Mouse (Mus musculus) forebrain, postnatal 0 days (tissue): Measurements from ENCODE around the gene Hpse2. TPM values are rescaled to one million over a fixed set of nuclear protein-coding genes. Genes with fewer than 3 reads are reported as not detected.
A peak's percentile ranks its signal among the peaks of the same experiment; 100 is the strongest.

Experiments used
- ATAC-seq: fragments of 200-750 bp; cut with Nextera tagmentation; 2 replicates; pipeline ENCODE4 v1.8.0; 2017; ENCODE audit warnings: mild to moderate bottlenecking, moderate library complexity
- DNase-seq: peaks from one replicate; pipeline ENCODE4 v3.0.0-alpha.2; 2015
- H3K27ac ChIP-seq: fragments of 300-500 bp; sonication (generic); 2 replicates; pipeline ENCODE4 v1.5.1; 2014; ENCODE audit warnings: low read depth, mild to moderate bottlenecking, antibody characterized with exemption, low read length, moderate library complexity, mixed read lengths
- H3K27me3 ChIP-seq: fragments of 300-500 bp; sonication (generic); 2 replicates; pipeline ENCODE4 v1.6.1; 2014; ENCODE audit warnings: mild to moderate bottlenecking, low read length, mixed read lengths; ENCODE audit not compliant: insufficient read depth
- H3K36me3 ChIP-seq: fragments of 300-500 bp; sonication (generic); 2 replicates; pipeline ENCODE4 v1.6.1; 2014; ENCODE audit warnings: mild to moderate bottlenecking, moderate library complexity; ENCODE audit not compliant: insufficient read depth
- H3K4me1 ChIP-seq: fragments of 300-500 bp; sonication (generic); 2 replicates; pipeline ENCODE4 v1.6.1; 2014; ENCODE audit warnings: antibody characterized with exemption; ENCODE audit not compliant: insufficient read depth
- H3K4me2 ChIP-seq: fragments of 300-500 bp; sonication (generic); 2 replicates; pipeline ENCODE4 v1.6.1; 2014; ENCODE audit warnings: low read depth, mild to moderate bottlenecking, moderate library complexity
- H3K4me3 ChIP-seq: fragments of 300-500 bp; sonication (generic); 2 replicates; pipeline ENCODE4 v1.5.1; 2014; ENCODE audit warnings: low read depth, low read length, mixed read lengths
- H3K9ac ChIP-seq: fragments of 300-500 bp; sonication (generic); 2 replicates; pipeline ENCODE4 v1.6.1; 2014; ENCODE audit warnings: mild to moderate bottlenecking
- H3K9me3 ChIP-seq: fragments of 300-500 bp; sonication (generic); 2 replicates; pipeline ENCODE4 v1.6.1; 2016; ENCODE audit warnings: low read length
- CTCF ChIP-seq: sonication (generic); IDR thresholded peaks from 2 replicates; pipeline ENCODE4 v1.5.1; 2016; ENCODE audit warnings: antibody characterized with exemption, control low read depth, low read depth
- WGBS: fragments of 180-500 bp; shearing (Covaris S2); extraction: QIAGEN DNeasy Blood & Tissue Kit; methylation state at CpG from one replicate; pipeline ENCODE4 v1.1.7; 2014; 5-methylcytosine and 5-hydroxymethylcytosine counted together
- polyA plus RNA-seq: library from polyadenylated mRNA; unstranded; fragments of >200 nt; fragmentation: Nextera tagmentation; extraction: Ambion mirVana; gene quantifications from 2 replicates; pipeline ENCODE4 v1.2.1, GENCODE M21; 2015
- total RNA-seq: library from RNA; depleted of rRNA; stranded (reverse); fragments of >200 nt; gene quantifications from 2 replicates; pipeline ENCODE4 v1.2.3, GENCODE M21; 2014

Hpse2 gene
- total and polyA plus RNA-seq, 2 experiments from 2014 or later, result 0.34 to 0.57 TPM

DNA sequence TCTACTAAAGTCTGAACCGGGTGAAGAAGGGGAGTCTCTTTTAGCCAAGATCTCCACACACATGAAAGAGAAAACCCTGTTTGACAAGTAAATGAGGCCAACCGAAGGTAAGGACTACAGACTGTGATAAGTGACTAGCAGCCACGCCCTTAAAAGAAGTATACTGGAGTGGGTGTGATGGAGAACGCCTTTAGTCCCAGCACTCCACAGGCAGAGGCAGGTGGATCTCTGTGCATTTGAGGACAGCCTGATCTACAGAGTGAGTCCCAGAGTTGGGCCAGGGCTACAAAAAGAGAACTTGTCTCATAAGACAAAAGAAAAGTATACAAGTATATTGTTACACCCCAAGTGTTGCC lies 642.3 kb downstream of the Hpse2 start:
- 69% methylated on average over 4 of the region's 4 CpGs for WGBS
- no peak overlapping the region for H3K4me3 ChIP-seq
- no peak overlapping the region for H3K27ac ChIP-seq

DNA sequence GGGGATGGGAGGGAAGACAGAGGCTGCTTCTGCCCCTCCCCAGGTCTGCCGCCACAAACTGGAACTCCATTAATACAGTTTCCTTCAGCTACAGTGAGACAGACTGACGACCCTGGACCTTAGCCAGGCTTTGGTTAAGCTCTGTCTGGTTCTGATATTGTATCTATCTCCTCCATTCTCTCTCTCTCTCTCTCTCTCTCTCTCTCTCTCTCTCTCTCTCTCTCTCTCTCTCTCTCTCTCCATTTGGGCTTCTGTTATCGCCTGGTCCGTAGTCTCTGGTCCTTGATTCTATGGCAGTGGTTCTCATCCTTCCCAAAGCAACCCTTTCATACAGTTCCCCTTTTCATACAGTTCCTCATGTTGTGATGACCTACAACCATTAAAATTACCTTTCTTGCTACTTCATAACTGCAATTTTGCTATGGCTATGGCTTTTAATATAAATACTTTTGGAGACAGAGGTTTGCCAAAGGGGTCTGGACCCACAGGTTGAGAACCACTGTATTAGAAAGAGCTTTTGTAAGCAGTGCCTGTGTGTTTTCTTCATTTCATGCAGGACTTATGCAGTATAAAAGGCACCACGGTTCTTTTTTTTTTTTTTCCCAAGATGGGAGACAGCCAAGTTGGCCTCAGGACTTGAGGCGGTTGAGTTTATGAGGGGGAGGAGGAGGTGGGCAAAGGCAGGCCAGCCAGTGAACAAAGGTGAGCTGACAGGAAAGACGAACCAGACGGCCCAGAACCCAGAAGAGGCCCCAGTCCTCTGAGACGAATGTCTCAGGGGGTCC lies 642.9 kb downstream of the Hpse2 start:
- Histone ChIP-seq H3K4me3 (no peak overlapping the region), H3K9me3 (no peaks in the 10 kb centered on the region), H3K4me1 (peaks cover 6% of the 10 kb centered on the region), H3K4me2 (no peak overlapping the region), H3K27me3 (no peaks in the 10 kb centered on the region), H3K36me3 (no peaks in the 10 kb centered on the region), H3K9ac (no peak overlapping the region), H3K27ac (no peak overlapping the region)
- DNase-seq (no peak), ATAC-seq (no peak)
- 42% methylated on average over 9 of the region's 9 CpGs for WGBS
- TF ChIP-seq CTCF, result no peak

More for the DNA sequence above, 642.3 kb downstream of the Hpse2 start:
- Histone ChIP-seq H3K9me3 (no peaks in the 10 kb centered on the region), H3K4me2 (no peak overlapping the region), H3K36me3 (no peaks in the 10 kb centered on the region), H3K4me1 (peaks cover 6% of the 10 kb centered on the region), H3K9ac (no peak overlapping the region), H3K27me3 (no peaks in the 10 kb centered on the region)
- ATAC-seq (no peak), DNase-seq (no peak)
- TF ChIP-seq CTCF, result no peak

DNA sequence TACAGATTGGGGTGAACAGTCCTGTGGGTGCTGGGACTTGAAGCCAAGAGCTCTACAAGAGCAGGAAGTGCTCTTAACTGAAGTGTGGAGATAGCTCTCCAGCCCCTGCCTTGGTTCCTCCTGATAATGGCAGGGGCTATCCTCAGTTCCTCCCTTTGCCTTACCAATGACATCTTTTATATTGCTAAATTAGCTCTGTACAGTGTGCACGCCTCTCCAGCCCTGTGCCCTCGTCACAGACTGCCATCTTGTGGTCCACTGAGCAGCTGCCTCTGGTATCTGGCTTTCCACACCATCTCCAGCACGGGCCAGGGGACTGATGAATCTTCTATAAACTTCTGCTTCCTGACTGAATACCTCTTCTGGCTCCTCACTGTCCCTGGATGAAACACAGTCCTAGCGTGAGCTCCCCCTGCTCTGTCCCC lies 644.0 kb downstream of the Hpse2 start:
- ATAC-seq, result peak; percentile 91
- TF ChIP-seq CTCF, result peak; percentile 87
- Histone ChIP-seq H3K36me3 (no peaks in the 10 kb centered on the region), H3K27ac (no peak overlapping the region), H3K9ac (no peak overlapping the region), H3K4me2 (no peak overlapping the region), H3K4me3 (no peak overlapping the region), H3K27me3 (no peaks in the 10 kb centered on the region), H3K4me1 (peaks cover 6% of the 10 kb centered on the region), H3K9me3 (no peaks in the 10 kb centered on the region)
- peak; percentile 78 for DNase-seq
- WGBS, result 24% methylated on average over 4 of the region's 4 CpGs

DNA sequence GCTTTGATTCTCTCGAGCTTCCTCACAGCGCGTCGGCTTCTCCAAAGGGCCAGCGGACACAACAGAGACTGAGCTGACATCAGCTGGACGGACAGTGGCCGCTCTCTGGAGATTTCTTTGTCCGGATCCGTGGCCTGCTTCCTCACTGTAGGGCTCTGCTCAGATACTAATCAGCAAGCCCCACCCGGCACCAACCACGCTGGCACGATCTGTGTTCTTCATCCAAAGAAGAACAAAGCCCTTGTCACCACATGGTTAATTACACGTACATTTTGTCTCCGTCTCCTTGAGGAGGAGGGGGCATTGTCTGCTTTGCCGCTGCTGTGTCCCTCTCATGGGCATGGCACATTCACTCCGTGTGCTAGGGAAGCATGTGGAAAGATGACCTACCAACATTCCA lies 644.9 kb downstream of the Hpse2 start:
- H3K36me3 ChIP-seq, result no peaks in the 10 kb centered on the region
- H3K9me3 ChIP-seq, result no peaks in the 10 kb centered on the region
- no peak for TF ChIP-seq CTCF
- H3K9ac ChIP-seq, result no peak overlapping the region
- no peak overlapping the region for H3K4me2 ChIP-seq
- ATAC-seq (no peak), DNase-seq (no peak)
- no peaks in the 10 kb centered on the region for H3K27me3 ChIP-seq
- H3K27ac ChIP-seq, result no peak overlapping the region
- H3K4me3 ChIP-seq, result no peak overlapping the region
- H3K4me1 ChIP-seq, result peaks cover 6% of the 10 kb centered on the region
- WGBS, result 45% methylated on average over 16 of the region's 16 CpGs

DNA sequence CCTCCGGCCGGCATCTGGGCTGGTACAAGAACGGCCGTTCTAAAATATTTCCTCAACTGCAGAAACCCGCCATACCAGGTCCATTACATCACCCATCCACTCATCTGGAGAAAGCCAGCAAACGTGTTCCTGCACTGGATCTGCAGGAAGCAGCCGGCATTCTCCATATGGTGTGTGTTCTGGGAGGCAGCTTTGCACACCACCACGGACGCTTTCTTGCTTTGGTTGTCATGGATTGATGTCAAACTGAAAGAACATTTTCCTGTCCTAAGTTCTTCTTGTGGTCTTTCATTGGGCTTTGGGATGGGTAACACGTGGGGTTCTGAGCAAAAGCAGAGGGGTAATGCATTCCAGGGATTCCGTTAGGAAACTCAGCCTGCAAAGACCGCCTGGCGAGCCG lies 646.3 kb downstream of the Hpse2 start:
- Histone ChIP-seq H3K27me3 (no peaks in the 10 kb centered on the region), H3K9ac (no peak overlapping the region; the same call in 1 of the 2 replicates), H3K4me2 (no peak overlapping the region), H3K27ac (no peak overlapping the region), H3K4me1 (peaks cover 6% of the 10 kb centered on the region), H3K4me3 (no peak overlapping the region), H3K9me3 (no peaks in the 10 kb centered on the region), H3K36me3 (no peaks in the 10 kb centered on the region)
- WGBS, result 76% methylated on average over 14 of the region's 14 CpGs
- no peak for TF ChIP-seq CTCF
- DNase-seq, result no peak
- ATAC-seq, result peak; percentile 40; the same call in 1 of the 2 replicates

DNA sequence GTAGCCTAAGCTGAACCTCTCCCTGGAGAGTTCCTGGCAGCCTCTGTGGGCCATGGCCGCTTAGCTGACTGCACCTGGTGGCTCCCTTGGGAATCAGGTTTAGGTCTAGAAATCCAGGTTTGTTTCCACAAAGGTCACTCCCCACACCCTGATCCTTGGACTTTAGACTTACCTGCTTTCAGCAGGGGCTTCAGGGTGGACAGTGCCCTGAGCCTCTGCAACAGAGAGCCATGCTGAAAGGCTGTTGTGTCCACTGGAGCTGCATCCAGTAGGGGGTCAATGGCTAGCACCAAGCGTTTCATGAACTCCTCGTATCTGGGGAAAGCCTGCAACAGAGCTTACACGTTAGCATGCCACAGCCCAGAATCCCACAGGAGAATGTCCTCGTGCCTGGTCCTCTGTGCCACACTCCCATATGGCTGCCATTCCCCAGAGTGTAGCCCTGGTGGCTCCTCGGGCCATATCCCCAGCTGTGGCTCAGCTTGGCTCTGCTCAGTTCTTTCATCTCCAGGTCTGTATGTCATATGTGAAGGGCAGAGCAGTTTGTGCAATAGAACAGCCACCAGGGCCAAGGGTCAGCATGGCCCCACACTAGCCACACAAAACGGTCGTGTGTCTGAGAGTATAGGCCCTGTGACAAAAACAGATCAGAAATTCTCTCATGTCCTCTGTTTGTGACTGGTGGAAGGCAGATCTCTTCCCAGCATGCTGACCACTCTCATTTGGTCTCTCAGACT lies 647.8 kb downstream of the Hpse2 start:
- TF ChIP-seq CTCF, result no peak
- peaks cover 6% of the 10 kb centered on the region for H3K4me1 ChIP-seq
- DNase-seq, result no peak
- no peak overlapping the region for H3K4me3 ChIP-seq
- H3K9me3 ChIP-seq, result no peaks in the 10 kb centered on the region
- no peak overlapping the region for H3K9ac ChIP-seq
- H3K27ac ChIP-seq, result no peak overlapping the region
- 82% methylated on average over 8 of the region's 8 CpGs for WGBS
- no peak for ATAC-seq
- no peaks in the 10 kb centered on the region for H3K36me3 ChIP-seq
- no peaks in the 10 kb centered on the region for H3K27me3 ChIP-seq
- no peak overlapping the region for H3K4me2 ChIP-seq

DNA sequence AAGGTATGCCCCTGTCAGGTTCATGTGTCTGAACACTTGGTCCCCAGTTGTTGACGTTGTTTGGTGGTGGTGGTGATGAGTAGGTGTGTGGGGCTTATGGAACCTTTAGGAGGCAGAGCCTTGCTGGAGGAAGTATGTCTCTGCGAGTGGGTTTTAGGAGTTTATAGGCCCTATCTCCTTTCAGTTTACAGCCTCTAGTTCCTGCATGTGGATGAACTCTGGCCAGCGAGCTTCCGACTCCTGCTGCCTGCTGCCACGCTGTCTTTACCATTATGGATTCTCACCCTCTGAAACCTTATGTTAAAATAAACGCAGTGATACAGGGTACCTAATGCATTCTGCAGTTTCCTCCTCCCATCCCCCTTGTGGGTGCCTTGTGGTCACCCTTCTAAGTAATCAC lies 648.4 kb downstream of the Hpse2 start:
- no peak for DNase-seq
- H3K9me3 ChIP-seq, result no peaks in the 10 kb centered on the region
- H3K4me1 ChIP-seq, result peaks cover 6% of the 10 kb centered on the region
- no peak for TF ChIP-seq CTCF
- H3K9ac ChIP-seq, result no peak overlapping the region
- 91% methylated on average over 6 of the region's 6 CpGs for WGBS
- no peak overlapping the region for H3K4me2 ChIP-seq
- H3K27me3 ChIP-seq, result no peaks in the 10 kb centered on the region
- H3K27ac ChIP-seq, result no peak overlapping the region
- no peaks in the 10 kb centered on the region for H3K36me3 ChIP-seq
- no peak for ATAC-seq
- H3K4me3 ChIP-seq, result no peak overlapping the region
